Mouse (Mus musculus) MEL-GATA-1-ER (cell line): ENCODE data around the gene Pak7.
"Not testable (repeated sequence)": the region's sequence is repeated elsewhere in the genome, so short reads cannot be mapped to it uniquely, and the experiment has no call there.

Experiments used
- DNase-seq: peaks from one replicate; pipeline ENCODE4 v3.0.0-alpha.2; 2012; ENCODE audit warnings: low read depth; ENCODE audit errors: extremely low read depth

Gene Pak7

DNA sequence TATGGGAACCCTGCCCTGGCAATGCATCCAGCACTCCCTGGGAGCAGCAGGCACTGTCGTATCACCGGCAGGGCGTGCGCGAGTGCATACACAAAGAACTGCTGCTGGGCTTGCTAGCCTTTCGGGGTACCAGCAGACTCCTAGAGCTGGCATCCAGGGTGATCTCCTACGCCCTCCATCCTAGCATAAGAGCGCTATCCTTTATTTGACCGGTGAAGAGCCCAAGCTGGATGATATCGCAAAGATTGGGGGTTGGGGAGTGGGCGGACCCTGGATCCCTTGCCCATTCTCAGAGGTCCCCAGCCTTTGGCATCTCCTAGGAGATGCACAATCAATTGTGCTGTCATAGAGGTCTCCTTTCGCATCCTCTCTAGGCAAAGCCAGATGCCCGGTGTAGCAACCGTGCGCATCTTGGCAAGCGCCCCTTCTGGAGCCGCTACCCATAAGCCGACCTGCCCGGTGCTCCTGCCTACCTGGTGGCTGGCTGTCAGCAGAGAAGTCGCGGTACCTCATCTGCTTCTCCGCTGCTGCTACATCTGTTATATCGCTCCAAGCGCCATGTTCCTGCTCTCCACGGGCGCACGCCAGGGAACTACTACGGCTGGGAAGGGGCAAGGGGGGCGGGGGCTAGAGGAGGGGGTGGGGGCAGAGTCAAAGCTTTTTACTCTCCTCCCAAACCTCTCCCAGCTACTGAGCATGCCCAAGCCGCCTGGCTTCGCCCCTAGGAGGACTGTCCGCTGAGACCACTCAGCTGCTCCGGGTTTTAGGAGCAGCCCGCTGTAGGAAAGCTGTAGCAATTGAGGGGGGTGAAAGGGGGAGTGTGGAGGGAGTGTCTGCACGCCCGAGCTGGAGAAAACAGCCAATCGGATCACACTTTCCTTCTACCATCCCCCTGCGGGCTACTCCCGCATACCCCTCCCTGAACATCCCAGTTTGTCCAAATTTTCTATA, at the start of gene Pak7:
Gene Pak7, minus strand, starts transcription at position 787 of the 951 bp plus-strand sequence.
- DNase-seq, result no peak

DNA sequence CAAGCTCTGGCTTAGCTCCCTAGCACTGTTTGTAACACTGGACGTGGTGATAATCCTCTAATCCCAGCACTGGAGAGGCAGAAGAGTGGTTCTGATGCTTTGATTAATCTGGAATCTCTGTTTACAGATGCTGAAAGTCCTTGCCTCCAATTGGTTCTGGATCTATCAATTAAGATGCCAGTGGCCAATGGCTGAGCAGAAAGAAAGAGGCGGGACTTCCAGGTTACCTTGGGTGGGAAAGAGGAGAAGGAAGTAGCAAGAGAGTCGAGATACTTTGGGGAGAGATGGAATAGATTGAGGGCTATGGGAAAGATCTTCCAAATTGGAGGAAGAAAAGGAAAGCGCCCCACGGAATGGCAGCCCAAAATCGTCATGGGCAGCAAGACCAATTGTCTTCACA, 37.8 kb upstream of the Pak7 start:
- DNase-seq, result no peak

DNA sequence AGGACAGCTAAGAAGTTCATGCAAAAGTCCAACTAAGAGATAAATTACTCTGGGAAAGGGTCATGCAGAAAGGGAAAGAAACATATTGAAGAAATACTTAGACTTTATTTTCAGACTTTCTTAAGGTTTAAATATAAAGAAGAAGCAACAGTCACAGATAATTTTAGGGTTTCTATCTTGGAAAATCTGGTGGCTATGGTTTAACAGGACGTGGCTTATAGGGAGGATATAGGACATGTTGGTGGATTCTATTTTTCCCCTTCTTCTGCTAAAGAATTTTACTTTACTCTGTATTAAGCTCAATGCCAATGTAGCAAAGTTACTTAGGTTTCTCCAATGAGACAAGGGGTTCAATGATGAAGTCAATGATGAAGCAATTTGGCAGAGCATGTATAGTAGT, 31.8 kb upstream of the Pak7 start:
- DNase-seq, result no peak

DNA sequence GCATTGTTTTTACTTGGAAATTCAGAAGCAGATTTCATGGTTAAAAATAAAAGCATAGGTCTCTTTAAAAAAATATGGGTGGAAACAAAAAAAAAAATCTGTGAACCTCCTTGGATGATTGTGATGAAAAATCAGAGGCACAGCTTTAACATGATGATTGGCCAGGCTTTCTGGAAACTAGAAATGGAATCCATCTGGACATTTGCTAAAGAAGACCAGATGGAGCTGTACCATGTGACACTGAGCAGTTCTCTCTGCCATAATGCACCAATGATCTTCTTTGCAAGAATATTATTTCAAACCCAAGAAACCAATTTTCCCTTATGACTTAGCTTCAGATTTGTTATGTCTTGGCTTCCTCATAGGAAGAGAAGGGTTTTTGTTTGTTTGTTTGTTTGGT, 28.6 kb upstream of the Pak7 start:
- DNase-seq, result no peak

DNA sequence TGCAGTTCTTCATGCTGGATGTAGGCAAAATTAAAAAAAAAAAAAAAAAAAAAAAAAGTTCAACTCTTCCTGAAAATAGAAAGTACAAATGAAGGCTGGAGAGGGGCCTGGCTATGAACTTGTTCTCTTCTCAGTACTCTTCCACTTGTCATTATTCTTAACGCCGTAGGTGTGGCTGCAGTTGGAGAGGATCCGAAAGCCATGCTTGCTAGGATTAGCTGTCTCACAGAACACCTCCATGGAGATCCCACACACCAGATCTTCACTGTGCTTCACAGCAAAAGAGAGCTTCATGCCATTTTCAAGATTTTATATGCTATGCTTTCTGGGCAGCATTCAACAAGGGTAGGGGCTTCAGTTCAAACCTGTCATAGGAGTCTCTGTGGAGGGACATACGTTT, 14.8 kb upstream of the Pak7 start:
- DNase-seq, result no peak

DNA sequence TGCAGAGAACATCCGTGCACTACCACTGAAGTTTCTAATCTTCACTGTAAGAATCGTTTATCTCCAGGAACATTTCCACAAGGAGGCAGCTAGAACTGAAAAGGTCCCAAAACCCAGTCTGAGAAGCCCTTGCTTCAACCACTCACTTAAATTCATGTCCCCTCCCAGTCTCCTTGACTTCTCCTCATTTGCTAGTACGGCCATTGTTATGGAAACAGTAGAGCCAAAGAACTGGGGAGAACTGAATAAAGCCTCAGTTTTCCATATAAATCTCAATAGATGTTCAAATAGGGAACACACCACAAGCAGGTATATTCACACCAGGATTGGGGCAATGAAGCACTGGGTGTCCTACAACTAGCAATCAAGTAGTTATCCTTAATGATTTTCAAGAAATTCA, 12.4 kb downstream of the Pak7 start:
- DNase-seq, result no peak

DNA sequence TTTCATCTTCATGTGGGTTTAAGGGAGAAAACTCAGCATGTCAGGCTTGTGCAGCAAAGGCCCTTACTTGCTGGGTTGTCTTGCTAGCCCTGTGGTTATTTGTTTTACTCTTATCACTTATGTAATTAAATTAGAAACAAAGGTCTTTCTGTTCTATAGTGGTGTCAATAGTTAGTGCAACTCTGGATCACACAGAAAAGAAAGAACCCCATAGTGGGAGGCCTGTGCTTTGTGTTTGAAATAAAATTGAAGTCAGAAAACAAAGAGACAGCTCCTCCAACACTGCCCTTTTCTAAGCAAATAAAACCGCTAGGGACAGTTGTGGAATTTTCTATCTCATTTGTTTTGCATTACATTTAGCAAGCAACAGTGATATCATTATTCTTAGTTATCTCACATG, 15.4 kb downstream of the Pak7 start:
- no peak for DNase-seq

DNA sequence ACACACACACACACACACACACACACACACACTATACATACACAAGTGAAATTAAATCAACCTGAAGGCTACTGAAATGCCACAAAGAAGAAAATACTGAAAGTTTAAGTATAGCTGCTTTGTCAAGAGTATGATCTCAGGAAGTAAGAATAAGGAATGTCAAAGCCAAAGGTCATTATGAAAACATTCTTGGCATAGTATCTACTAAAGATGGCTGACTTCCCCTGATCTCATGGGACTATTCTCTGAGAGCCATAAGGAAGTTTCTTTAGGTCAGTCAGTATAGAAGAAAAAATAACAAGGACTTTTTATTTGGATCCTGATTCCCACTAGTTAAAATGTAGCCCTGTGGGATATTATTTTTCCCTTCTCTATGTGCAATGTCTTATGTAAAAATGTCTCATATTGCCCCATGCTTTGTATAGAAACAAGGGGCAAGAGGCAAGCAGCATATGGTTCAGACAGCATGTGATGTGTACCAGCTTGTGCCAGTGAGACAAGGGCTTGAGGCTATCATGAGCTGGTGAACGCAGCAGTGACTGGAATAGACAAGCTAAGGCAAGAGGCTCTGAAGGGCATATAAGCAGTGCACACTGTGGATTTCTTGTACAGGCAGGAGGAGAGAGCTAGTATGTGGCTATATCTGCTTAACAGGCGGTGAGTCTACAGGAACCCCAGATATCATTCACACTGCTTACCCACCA, 36.2 kb downstream of the Pak7 start:
- DNase-seq, result no peak

DNA sequence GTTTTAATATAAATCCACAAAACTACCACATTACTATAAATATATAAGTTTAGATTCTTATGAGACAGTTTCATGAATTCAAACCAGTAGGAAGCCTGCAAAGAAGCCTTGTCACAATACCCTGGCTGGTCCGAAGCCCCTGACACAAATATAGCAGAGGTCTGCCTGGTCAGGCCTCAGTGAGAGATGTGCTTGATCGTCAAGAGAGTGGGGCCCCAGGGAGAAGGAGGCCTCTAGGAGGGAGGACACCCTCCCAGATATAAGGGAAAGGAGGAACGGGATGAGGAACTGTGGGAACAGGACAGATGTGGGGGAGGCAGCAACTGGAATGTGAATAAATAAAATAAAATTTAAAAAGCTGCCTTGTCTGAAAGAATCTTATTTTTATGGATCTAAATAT, 37.3 kb downstream of the Pak7 start:
- DNase-seq, result no peak

DNA sequence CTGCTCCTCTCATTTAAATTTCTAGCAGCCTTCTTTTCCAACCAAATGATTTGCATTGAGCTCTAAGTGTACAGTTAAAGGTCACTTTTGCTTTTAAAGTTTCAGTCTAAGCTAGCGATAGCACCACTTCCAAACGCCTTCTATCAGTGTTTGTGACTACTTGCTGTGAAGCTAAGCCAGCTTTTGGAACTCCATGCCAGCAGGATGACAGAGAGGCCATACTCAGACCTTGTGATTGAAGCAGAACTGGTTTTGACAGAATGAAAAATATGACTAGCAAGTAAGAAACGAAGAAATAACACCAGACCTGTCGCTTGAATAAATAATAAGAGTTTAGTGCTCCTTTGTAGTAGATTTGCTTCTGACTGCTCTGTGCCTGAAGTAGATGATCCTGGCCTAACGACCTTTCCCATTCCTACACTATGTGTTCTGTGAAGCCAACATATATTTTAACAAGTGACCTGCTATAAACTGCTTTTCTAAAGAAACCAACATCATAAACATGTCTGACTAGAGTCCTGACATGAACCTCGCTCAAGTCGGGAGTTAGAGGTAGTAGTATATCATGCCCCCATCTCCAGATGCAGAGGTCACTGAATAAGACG, 38.0 kb downstream of the Pak7 start:
- DNase-seq, result no peak

DNA sequence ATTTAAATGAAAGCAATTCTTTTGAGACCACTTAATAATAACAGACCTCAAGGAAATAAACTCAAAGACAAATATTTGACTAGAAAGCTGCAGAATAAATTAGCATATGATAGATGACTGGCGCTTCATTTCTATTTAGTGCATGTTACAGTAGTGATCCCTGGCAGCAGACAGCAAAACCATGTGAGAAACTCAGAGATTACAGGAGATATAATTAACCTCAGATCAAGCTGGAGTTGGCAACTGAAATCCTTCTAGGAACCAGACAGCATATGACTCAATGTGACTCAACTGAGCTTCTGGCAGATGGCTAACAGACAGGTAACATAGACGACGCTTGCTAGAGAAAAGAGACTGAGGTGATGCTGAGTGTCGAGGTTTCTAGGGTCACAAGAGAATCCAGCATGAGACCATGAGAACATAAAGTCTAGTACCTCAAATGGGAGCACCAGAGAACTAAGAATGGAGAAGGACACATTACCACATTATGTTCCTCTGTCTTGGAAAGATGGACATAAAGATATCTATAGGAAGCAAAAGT, 43.5 kb downstream of the Pak7 start:
- DNase-seq, result not testable (repeated sequence)

DNA sequence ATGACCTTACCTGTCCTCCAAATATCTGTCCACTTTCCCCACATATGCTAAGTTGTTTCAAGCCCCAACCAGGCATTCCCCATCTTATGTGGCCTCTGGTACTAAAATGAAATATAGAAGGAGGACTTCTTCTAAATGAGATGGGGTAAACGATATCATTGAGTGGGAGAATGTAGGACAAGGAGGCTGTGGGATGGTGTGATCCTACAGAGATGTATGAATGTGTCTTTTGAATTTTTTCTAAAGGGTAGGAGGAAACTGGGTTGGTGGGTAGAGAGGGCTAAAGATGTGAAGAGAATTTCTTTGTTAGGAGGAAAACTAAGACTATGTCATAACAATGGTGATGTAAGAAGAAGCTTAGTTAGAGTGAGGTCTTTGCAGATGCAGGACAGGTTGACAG, 57.8 kb downstream of the Pak7 start:
- DNase-seq, result no peak

DNA sequence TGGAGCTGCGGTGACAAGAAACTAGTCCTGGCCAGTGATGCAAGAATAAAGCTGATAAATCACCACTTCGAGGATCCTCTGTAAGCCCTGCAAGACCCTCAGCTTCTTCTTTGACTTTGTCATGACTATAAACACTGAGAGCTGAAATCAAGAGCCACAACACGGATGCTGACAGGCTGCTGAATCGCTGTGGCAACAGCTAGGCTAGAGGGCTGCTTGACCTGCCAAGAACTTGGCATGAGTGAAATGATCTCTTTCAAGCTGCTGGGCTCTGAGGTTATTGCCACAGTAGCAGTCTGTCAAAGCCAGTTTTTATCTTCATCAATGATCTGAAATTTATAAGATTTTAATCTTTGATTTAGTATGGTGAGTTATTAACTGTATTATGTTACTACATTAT, 62.1 kb downstream of the Pak7 start:
- no peak for DNase-seq

DNA sequence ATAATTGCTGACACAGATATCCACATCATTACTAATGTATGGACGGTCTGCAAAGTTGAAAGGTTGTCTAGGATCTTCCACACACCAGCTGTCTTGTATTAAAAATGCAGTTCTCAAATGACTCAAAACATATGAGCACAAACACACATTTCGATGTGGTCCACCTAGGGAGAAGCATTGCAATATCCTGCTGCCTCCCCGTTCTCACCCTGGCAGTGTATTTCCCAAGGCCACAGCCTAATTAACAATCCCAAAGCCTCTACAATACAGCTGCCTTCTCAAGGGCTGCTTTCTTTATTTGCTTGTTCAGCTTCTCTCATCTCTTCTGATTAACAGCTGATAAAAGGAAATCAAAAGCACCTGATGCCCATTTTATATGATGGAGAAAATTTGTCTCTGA, 78.5 kb downstream of the Pak7 start:
- no peak for DNase-seq

DNA sequence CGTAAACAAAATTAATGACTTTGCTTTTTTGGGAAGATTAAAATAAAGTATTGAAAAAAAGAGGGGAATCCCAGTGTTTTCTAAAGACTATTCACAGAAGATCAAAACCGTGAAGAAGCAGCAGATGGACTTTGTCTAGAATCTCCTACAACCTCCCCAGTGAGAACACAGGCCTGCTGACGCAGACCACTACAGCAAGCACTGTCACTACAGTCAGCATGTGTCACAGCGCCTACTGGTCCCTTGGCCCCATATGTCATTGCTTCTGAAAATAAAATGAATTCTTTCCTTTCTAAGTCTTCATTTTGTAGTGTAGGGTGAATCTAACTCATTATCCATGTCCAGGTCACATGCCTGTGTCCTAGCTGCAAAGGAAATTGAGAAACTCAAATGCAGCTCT, 79.0 kb downstream of the Pak7 start:
- DNase-seq, result no peak

DNA sequence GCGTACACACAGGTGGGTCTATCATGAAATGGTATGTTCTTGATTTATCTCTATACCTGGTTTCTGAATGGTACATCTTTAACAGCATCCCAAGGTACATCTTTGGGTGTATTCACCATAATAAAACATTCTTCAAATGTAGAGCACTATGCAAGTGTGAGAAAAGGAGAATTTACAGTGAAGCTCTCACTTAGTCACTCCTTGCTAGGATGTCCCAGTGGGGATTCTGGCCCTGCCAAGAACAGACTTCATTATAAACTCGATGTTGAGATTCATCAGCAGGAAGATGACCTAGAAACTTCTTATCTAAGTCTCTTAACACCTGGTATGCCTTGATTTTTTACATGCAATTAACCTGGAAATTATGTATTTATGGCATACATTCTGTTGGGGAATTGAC, 85.6 kb downstream of the Pak7 start:
- DNase-seq, result no peak

DNA sequence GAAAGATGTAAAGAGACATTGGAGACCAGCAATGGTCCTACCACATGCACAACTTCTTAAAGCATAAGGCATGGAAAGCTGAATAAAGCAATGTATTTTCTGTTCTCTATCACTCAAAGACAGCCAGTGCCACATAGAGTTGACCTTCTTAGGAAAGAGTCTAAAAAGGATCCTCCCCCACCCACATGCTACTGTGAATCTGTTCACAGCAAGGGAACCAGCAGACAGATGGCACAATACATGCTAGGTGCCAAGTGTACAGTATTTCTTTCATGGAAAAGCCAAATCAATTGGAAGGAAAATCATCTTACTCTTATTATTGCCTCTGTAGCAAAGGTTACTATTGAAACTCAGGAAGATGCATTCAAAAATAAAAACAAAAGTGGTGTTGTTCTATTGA, 86.4 kb downstream of the Pak7 start:
- DNase-seq, result no peak

DNA sequence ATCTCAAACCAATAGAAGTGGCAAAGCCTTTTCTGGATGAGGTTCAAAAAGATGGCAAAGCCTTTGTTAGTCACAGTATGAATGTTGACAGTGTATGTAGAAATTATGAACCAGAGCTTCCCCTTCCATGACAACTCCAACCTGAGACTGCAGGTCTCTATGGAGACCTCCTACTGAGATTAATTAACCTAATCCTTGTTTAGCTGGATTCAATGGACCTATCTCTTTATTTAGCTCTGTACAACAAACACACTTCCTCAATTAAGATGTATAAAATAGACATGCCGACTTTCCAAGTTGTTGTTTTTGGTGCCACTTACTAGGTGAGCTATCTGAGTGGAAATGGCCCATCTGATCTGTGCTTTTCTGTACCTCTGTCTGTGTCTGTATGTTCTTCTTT, 90.4 kb downstream of the Pak7 start:
- no peak for DNase-seq

DNA sequence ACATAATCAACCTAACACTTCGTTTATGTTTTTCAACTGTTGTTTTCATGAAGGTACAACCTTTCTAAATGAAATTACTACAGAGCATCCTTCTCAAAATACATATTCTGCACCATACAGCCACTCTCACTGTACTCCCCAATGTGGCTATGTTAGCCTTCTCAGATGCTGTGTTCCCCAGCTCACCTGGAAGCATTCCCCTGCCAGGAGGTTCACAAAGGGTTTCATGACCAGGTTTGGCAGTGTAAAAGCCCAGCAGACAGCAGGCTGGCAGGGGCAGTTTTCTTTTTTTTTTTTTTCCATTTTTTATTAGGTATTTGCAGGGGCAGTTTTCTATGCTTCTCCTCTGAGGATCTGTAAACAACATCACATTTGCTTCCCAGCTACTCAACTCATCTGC, 105.7 kb downstream of the Pak7 start:
- no peak for DNase-seq

DNA sequence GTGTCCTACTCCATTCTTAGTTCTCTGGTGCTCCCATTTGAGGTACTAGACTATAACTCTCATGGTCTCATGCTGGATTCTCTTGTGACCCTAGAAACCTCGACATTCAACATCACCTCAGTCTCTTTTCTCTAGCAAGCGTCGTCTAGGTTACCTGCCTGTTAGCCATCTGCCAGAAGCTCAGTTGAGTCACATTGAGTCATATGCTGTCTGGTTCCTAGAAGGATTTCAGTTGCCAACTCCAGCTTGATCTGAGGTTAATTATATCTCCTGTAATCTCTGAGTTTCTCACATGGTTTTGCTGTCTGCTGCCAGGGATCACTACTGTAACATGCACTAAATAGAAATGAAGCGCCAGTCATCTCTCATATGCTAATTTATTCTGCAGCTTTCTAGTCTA, 145.8 kb downstream of the Pak7 start:
- DNase-seq, result not testable (repeated sequence)

DNA sequence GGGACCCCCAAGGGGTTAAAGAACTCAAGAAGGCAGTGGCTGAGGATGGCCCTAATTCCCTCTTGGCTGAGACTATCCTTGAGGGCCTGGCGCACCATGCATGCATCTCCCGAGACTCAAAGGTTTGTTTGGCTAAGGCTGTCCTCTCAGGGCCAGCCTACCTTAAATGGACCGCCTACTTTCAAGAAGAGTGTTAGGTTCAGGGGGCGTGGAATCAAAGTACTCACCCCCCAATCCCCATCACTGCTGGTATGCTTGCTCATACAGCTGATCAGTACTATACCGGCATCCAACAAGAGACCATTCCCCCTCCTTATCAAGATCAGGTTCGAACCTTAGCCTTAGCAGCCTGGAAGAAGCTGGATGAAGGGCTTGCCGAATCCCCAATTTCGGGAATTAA, 156.5 kb downstream of the Pak7 start:
- no peak for DNase-seq

DNA sequence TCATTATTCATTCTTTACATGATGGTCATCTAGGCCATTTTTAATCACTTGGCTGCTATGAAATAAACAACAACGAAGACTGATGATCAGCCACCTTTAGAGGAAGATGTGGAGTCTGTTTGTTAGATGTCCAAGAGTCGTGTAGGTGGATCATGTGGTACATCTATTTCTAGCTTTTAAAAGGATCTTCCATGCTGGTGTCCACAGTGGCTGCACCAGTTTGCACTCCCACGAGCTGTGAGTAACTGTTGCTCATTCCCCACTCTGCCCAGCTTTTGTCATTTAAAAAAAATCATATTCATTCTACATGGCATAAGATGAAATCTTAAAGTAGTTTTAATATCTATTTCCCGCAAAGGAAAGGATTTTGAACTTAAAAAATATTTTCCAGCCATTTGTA, 183.7 kb downstream of the Pak7 start:
- DNase-seq, result no peak
